Mouse (Mus musculus) gonadal fat pad, adult 2 months (tissue): ENCODE data around the gene Naa15. TPM values are rescaled to one million over a fixed set of nuclear protein-coding genes. Genes with fewer than 3 reads are reported as not detected.
A peak's percentile ranks its signal among the peaks of the same experiment; 100 is the strongest.

Source experiments
- DNase-seq: peaks from one replicate; pipeline ENCODE4 v3.0.0-alpha.2; 2012; ENCODE audit warnings: low read depth
- polyA plus RNA-seq: library from polyadenylated mRNA; depleted of rRNA; stranded (reverse); fragments of >200 nt; gene quantifications from 2 replicates; pipeline ENCODE4 v1.2.3, GENCODE M21; 2012; rRNA removed

The Naa15 gene
- polyA plus RNA-seq, 1 experiment = 4.1 TPM

DNA sequence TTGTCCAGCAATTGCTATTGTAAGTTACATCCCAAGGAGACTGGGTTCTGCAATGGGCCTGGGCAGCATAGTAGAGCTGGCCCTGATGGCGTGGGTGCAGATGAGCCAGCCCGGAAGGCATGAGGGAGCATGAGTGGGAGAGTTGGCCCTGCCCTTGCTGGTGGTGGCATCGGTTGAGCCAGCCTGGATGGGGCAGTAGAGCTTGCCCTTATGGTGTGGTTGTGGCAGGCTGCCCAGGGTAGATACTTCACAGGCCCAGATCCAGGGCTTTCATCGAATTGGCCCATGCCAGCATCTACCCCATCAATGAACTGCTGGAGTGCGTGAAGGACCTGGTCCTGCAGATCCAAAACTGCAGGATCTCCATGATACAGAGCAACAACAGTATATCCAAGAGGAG is 97.0 kb downstream of the Naa15 start:
- DNase-seq = peak; percentile 38

- DNase-seq = no peak
These were observed 102.5 kb downstream of the Naa15 start for GRCm38 (mm10) chr3:51517467-51517866.

GRCm38 (mm10) chr3:51517878-51518762 is 103.2 kb downstream of the Naa15 start:
- no peak for DNase-seq

- DNase-seq = no peak
These were observed 103.8 kb downstream of the Naa15 start for GRCm38 (mm10) chr3:51518763-51519121.

GRCm38 (mm10) chr3:51521262-51521661 is 106.3 kb downstream of the Naa15 start:
- no peak for DNase-seq

DNA sequence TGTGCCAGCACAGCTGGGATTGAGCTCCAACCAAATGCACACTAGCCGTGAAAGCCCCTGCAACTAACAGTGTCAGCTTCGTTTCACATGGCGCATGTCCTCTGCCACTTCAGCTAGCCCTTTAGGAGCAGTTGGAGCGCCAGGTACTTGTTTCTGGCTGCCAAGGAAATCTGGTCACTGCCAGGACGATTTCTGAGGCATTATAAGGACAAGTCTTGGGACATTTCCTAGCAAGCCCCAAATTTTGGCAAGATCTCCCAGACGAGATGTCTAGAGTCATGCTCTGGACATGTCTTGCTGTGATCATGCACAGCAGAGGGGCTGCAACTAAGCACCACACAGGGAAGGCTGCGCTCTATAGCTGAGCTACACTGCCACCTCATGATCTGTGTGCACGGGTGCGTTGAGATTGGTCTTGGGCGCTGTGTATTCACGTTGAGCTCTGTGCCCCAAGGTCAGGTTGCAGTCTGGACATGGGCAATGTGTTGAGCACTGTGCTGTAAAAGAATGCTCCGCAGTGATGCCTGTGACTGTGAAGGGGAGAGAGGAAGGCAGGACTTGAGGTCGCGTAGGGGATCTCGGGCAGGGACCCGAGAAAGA is 110.3 kb downstream of the Naa15 start:
- no peak for DNase-seq

Other genes starting within 250 kb of the Naa15 start
- gene Noct, start 190.7 kb upstream of the Naa15 start, polyA plus RNA-seq = 14.4 and 18.1 TPM in 2 replicates
- gene Elf2, start 74.5 kb upstream of the Naa15 start, polyA plus RNA-seq = 32.7 and 36.7 TPM in 2 replicates
- 0.96 and 2.9 TPM in 2 replicates for gene Mgarp, start 18.4 kb upstream of the Naa15 start, polyA plus RNA-seq
- 75.2 and 75.9 TPM in 2 replicates for gene Ndufc1, start 6.2 kb upstream of the Naa15 start, polyA plus RNA-seq
- 8.8 and 11.8 TPM in 2 replicates for gene Rab33b, start 68.8 kb downstream of the Naa15 start, polyA plus RNA-seq
- 19.1 and 25.7 TPM in 2 replicates for gene Setd7, start 145.7 kb downstream of the Naa15 start, polyA plus RNA-seq
- gene Mgst2, start 245.2 kb downstream of the Naa15 start, polyA plus RNA-seq = 1.6 and 2.0 TPM in 2 replicates